Mouse (Mus musculus) liver, adult 2 months (tissue): ENCODE data around the gene Btnl2. TPM values are rescaled to one million over a fixed set of nuclear protein-coding genes. Genes with fewer than 3 reads are reported as not detected.

Source experiments
- DNase-seq: peaks from one replicate; pipeline ENCODE4 v3.0.0-alpha.2; 2011; ENCODE audit warnings: low read depth, low spot score; ENCODE audit errors: extremely low read depth
- H3K27ac ChIP-seq: fragments of 200-500 bp; replicated peaks from 2 replicates; pipeline ENCODE4 v1.5.1; 2012; ENCODE audit warnings: low read depth, mild to moderate bottlenecking, control low read depth, inconsistent platforms, low read length; ENCODE audit not compliant: insufficient read depth
- H3K27me3 ChIP-seq: fragments of 200-500 bp; 2 replicates; pipeline ENCODE4 v1.6.1; 2012; ENCODE audit warnings: mild to moderate bottlenecking, moderate library complexity, low read length, inconsistent platforms; ENCODE audit not compliant: control insufficient read depth, insufficient read depth
- H3K36me3 ChIP-seq: fragments of 200-500 bp; 2 replicates; pipeline ENCODE4 v1.6.1; 2012; ENCODE audit warnings: low read length, inconsistent platforms; ENCODE audit not compliant: control insufficient read depth, insufficient read depth
- H3K4me1 ChIP-seq: fragments of 200-500 bp; 2 replicates; pipeline ENCODE4 v1.6.1; 2011; ENCODE audit warnings: low read length; ENCODE audit not compliant: control insufficient read depth, insufficient read depth
- H3K4me3 ChIP-seq: fragments of 200-500 bp; 2 replicates; pipeline ENCODE4 v1.5.1; 2011; ENCODE audit warnings: low read depth, mild to moderate bottlenecking, control low read depth, low read length, moderate library complexity; ENCODE audit not compliant: insufficient read depth
- H3K79me2 ChIP-seq: fragments of 200-500 bp; 2 replicates; pipeline ENCODE4 v1.6.1; 2012; ENCODE audit warnings: inconsistent platforms, mild to moderate bottlenecking, low read length, moderate library complexity; ENCODE audit not compliant: control insufficient read depth, insufficient read depth
- H3K9ac ChIP-seq: fragments of 200-500 bp; 2 replicates; pipeline ENCODE4 v1.6.1; 2012; ENCODE audit warnings: low read depth, mild to moderate bottlenecking, control low read depth, inconsistent platforms, low read length
- CTCF ChIP-seq: fragments of 200-500 bp; IDR thresholded peaks from 2 replicates; pipeline ENCODE4 v1.5.1; 2011; ENCODE audit warnings: low read depth, low read length, control low read depth
- POLR2A ChIP-seq: fragments of 200-500 bp; IDR thresholded peaks from 2 replicates; pipeline ENCODE4 v1.6.1; 2011; ENCODE audit warnings: low read length, control low read depth; ENCODE audit not compliant: insufficient read depth; ENCODE audit errors: extremely low read depth
- WGBS: fragments of 180-500 bp; shearing (Covaris S2); methylation state at CpG from one replicate; pipeline ENCODE4 v1.1.7; 2018; 5-methylcytosine and 5-hydroxymethylcytosine counted together
- polyA plus RNA-seq: library from polyadenylated mRNA; depleted of rRNA; stranded (reverse); fragments of >200 nt; gene quantifications from 2 replicates; pipeline ENCODE4 v1.2.3, GENCODE M21; 2012
- total RNA-seq: library from RNA; depleted of rRNA; stranded (reverse); fragments of >200 nt; gene quantifications from 2 replicates; pipeline ENCODE4 v1.2.3, GENCODE M21; 2014

Gene Btnl2
- total and polyA plus RNA-seq, 2 experiments, result 0.09 TPM; not detected in 1

DNA sequence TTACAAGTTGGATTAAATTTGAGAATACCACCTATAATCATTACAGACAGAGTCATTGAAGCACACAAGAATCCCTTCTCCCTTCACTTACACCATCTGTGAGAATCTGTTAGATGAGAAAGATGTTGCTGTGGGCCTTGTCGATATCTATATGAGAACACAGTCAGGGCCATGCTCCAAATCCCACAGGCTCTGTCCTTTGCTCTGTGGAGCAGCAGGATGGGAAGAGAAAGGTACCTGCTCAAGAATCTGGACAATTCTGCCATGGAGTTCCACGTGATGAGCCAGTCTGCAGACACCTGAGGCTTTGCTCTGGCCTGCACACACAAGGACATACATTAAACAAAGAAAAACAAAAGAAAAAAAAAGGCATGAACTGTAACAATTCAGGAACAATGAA is 37.9 kb upstream of the Btnl2 start:
- Histone ChIP-seq H3K27ac (no peak overlapping the region), H3K4me3 (no peak overlapping the region), H3K9ac (no peak overlapping the region), H3K4me1 (no peaks in the 10 kb centered on the region), H3K36me3 (no peaks in the 10 kb centered on the region), H3K27me3 (no peaks in the 10 kb centered on the region), H3K79me2 (no peaks in the 10 kb centered on the region)
- no peak for DNase-seq
- WGBS, result 76% methylated on average over 2 of the region's 2 CpGs
- TF ChIP-seq POLR2A (no peak), CTCF (no peak)

DNA sequence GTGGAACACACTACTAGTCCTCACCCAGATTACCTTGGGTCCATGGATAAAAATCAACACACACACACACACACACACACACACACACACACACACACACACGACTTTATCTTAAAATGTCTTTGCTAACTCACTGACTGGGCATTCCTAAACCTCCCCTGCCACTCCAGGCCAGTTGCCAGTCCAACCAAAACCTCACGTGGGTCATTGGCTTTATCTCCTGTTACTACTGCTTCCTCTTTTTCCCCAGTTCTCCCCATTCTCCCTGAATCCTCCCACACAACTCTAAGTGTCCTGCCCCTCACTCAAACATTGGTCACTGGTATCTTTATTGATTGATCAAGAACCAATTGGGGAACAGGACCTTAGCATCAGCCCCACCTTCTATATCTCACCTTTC is 37.3 kb upstream of the Btnl2 start:
- Histone ChIP-seq H3K4me3 (no peak overlapping the region), H3K36me3 (no peaks in the 10 kb centered on the region), H3K27ac (no peak overlapping the region), H3K4me1 (no peaks in the 10 kb centered on the region), H3K9ac (no peak overlapping the region), H3K27me3 (no peaks in the 10 kb centered on the region), H3K79me2 (no peaks in the 10 kb centered on the region)
- DNase-seq, result no peak
- 27% methylated on average over 2 of the region's 2 CpGs for WGBS
- TF ChIP-seq POLR2A (no peak), CTCF (no peak)

DNA sequence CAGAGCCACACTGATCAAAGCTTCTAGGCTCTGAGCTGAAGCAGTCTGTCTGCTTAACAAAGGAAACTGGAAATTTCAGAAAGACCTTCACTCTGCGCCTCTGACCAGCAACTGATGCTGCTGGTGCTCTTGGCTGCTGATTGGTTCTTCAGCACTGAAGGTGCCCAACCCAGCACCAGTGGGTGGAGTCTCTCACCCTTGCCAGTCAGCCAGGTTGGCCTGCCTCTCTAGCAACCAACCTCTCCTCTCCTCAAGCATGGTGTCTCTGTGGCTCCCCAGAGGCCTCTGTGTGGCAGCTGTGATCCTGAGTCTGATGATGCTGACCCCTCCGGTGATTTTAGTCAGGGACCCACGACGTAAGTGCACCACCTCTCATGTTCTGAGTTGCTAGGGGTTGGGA is 29.2 kb upstream of the Btnl2 start, which contains the start of gene H2-Eb2:
TSS of gene H2-Eb2 (plus strand) at position 230 of the 400 bp plus-strand sequence.
- H3K36me3 ChIP-seq, result no peaks in the 10 kb centered on the region
- no peak within 1 kb of the TSS for H3K27ac ChIP-seq
- H3K4me1 ChIP-seq, result no peaks in the 10 kb centered on the region
- TF ChIP-seq POLR2A (no peak), CTCF (no peak)
- no peak for DNase-seq
- WGBS, result 55% methylated on average over 4 of the region's 4 CpGs
- no peak within 1 kb of the TSS for H3K4me3 ChIP-seq
- no peaks in the 10 kb centered on the region for H3K27me3 ChIP-seq
- H3K79me2 ChIP-seq, result no peaks in the 10 kb centered on the region
- H3K9ac ChIP-seq, result no peak within 1 kb of the TSS

DNA sequence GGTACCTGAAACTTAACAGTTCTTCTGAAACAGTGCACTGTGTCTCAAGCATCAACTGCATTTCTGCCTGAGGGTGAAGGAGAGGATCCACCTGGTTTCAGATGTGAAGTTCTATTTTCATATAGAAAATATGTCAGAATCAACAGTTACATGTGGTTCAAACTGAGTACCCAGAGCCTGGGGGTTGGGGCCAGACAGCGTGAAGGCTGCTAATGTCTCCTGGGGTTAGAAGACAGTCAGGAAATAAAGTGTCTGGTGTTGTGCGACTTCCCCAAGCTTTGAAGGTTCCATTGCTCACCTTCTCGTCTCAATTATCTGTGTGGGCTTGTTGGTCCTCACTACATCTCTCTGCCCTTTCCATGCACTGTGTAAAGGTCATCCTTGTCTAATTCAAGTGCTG is 28.2 kb upstream of the Btnl2 start:
- Histone ChIP-seq H3K79me2 (no peaks in the 10 kb centered on the region), H3K4me3 (no peak overlapping the region), H3K27me3 (no peaks in the 10 kb centered on the region), H3K36me3 (no peaks in the 10 kb centered on the region), H3K27ac (no peak overlapping the region), H3K9ac (no peak overlapping the region), H3K4me1 (no peaks in the 10 kb centered on the region)
- TF ChIP-seq CTCF (no peak), POLR2A (no peak)
- DNase-seq, result no peak
- WGBS, result 78% methylated on average over 3 of the region's 3 CpGs

DNA sequence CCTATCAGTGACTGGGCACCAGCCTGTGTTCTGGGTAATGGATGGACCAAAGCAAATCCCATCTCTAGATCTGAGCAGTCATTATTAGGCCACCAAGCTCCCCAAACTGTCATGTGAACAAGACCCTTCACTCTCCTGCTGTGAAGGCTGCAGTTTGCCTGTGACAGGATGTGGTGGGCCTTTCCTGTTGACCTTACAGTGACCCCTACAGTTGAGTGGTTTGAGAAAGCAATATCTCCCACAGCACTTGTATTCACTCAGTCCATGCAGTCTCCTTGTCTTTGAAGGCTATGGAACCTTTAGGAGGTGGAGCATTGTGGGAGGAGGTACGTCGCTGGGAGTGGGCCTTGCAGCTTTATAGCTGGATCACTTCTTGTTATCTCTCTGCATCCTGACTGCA is 24.8 kb upstream of the Btnl2 start:
- TF ChIP-seq CTCF (no peak), POLR2A (no peak)
- Histone ChIP-seq H3K27me3 (no peaks in the 10 kb centered on the region; the same call in 1 of the 2 replicates), H3K27ac (no peak overlapping the region), H3K36me3 (no peaks in the 10 kb centered on the region), H3K4me1 (no peaks in the 10 kb centered on the region), H3K4me3 (no peak overlapping the region), H3K9ac (no peak overlapping the region), H3K79me2 (no peaks in the 10 kb centered on the region)
- WGBS, result 69% methylated on average over 2 of the region's 2 CpGs
- no peak for DNase-seq

DNA sequence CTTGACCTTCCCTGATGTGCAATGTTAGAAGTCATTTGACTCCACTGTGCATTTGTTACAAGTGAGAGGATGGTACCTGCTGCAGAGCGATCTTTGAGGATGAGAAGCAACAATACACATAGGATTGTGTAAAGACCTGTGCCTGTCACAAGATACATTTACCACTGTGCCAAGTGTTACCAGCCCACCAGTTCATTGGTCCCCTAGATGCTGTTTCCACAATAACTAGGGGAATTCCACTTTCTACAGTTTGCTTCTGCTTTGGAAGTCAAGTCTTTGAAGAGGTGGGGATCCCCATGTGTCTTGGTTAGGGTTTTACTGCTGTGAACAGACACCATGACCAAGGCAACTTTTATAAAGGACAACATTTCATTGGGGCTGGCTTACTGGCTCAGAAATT is 23.4 kb upstream of the Btnl2 start:
- no peak for DNase-seq
- Histone ChIP-seq H3K36me3 (no peaks in the 10 kb centered on the region), H3K27me3 (no peaks in the 10 kb centered on the region; the same call in 1 of the 2 replicates), H3K4me1 (no peaks in the 10 kb centered on the region), H3K4me3 (no peak overlapping the region), H3K9ac (no peak overlapping the region), H3K27ac (no peak overlapping the region), H3K79me2 (no peaks in the 10 kb centered on the region)
- TF ChIP-seq CTCF, result no peak
- TF ChIP-seq POLR2A, result no peak
- 97% methylated on average over 1 of the region's 1 CpGs for WGBS
